Mouse (Mus musculus) embryonic fibroblast, embryonic 13.5 days (primary cell): ENCODE data around the gene Cpeb4. TPM values are rescaled to one million over a fixed set of nuclear protein-coding genes. Genes with fewer than 3 reads are reported as not detected.
"Not testable (repeated sequence)": the region's sequence is repeated elsewhere in the genome, so short reads cannot be mapped to it uniquely, and the experiment has no call there.

ENCODE experiments used
- H3K27ac ChIP-seq: 2 replicates; pipeline ENCODE4 v1.5.1; 2012; ENCODE audit warnings: low read length, control low read depth, inconsistent platforms; ENCODE audit not compliant: insufficient read depth
- H3K4me1 ChIP-seq: 2 replicates; pipeline ENCODE4 v1.6.1; 2011; ENCODE audit warnings: low read length; ENCODE audit not compliant: control insufficient read depth, insufficient read depth
- H3K4me3 ChIP-seq: 2 replicates; pipeline ENCODE4 v1.5.1; 2011; ENCODE audit warnings: mild to moderate bottlenecking, control low read depth, low read length; ENCODE audit not compliant: insufficient read depth
- CTCF ChIP-seq: IDR thresholded peaks from 2 replicates; pipeline ENCODE4 v1.5.1; 2011; ENCODE audit warnings: mild to moderate bottlenecking, control low read depth, low read length, moderate library complexity, borderline replicate concordance; ENCODE audit not compliant: insufficient read depth
- POLR2A ChIP-seq: IDR thresholded peaks from 2 replicates; pipeline ENCODE4 v1.6.1; 2011; ENCODE audit warnings: low read depth, mild to moderate bottlenecking, control low read depth, low read length, moderate library complexity
- polyA plus RNA-seq: library from polyadenylated mRNA; stranded (reverse); fragments of >200 nt; gene quantifications from 2 replicates; pipeline ENCODE4 v1.2.4, GENCODE M21; 2011; ENCODE audit warnings: low read depth; ENCODE audit not compliant: missing spikeins, insufficient read length

The Cpeb4 gene
- polyA plus RNA-seq, 1 experiment, result 19.5 TPM

- Histone ChIP-seq H3K27ac (no peak overlapping the region), H3K4me3 (no peak overlapping the region), H3K4me1 (peaks cover 2% of the 10 kb centered on the region; the same call in 1 of the 2 replicates)
- no peak for TF ChIP-seq POLR2A
- TF ChIP-seq CTCF, result no peak
Measured at GRCm38 (mm10) chr11:31832439-31832980, 39.5 kb upstream of the Cpeb4 start.

GRCm38 (mm10) chr11:31833506-31833905 lies 38.5 kb upstream of the Cpeb4 start:
- Histone ChIP-seq H3K27ac (no peak overlapping the region), H3K4me3 (no peak overlapping the region), H3K4me1 (peaks cover 2% of the 10 kb centered on the region; the same call in 1 of the 2 replicates)
- TF ChIP-seq POLR2A (no peak), CTCF (no peak)

- TF ChIP-seq CTCF (no peak), POLR2A (no peak)
- H3K27ac ChIP-seq, result no peak overlapping the region
- H3K4me3 ChIP-seq, result no peak overlapping the region
- 0 out of 2 replicates have a peak, but pooled peaks cover 2% of the 10 kb centered on the region for H3K4me1 ChIP-seq
Measured at GRCm38 (mm10) chr11:31835352-31835751, 36.7 kb upstream of the Cpeb4 start.

- Histone ChIP-seq H3K4me3 (no peak overlapping the region), H3K27ac (no peak overlapping the region), H3K4me1 (peaks cover 5% of the 10 kb centered on the region)
- TF ChIP-seq POLR2A, result no peak
- no peak for TF ChIP-seq CTCF
Measured at GRCm38 (mm10) chr11:31837243-31837642, 34.8 kb upstream of the Cpeb4 start.

- Histone ChIP-seq H3K27ac (no peak overlapping the region), H3K4me3 (no peak overlapping the region), H3K4me1 (peaks cover 8% of the 10 kb centered on the region)
- no peak for TF ChIP-seq CTCF
Measured at GRCm38 (mm10) chr11:31837753-31838152, 34.3 kb upstream of the Cpeb4 start.

- Histone ChIP-seq H3K4me3 (no peak overlapping the region), H3K27ac (no peak overlapping the region), H3K4me1 (peaks cover 8% of the 10 kb centered on the region)
- TF ChIP-seq POLR2A (no peak), CTCF (no peak)
Measured at GRCm38 (mm10) chr11:31838442-31839083, 33.4 kb upstream of the Cpeb4 start.

GRCm38 (mm10) chr11:31839084-31839460 lies 32.9 kb upstream of the Cpeb4 start:
- TF ChIP-seq CTCF, result no peak
- no peak for TF ChIP-seq POLR2A
- Histone ChIP-seq H3K4me3 (no peak overlapping the region), H3K4me1 (peaks cover 8% of the 10 kb centered on the region), H3K27ac (no peak overlapping the region)

GRCm38 (mm10) chr11:31842171-31842959 lies 29.6 kb upstream of the Cpeb4 start:
- TF ChIP-seq POLR2A, result no peak
- TF ChIP-seq CTCF, result no peak
- peaks cover 8% of the 10 kb centered on the region for H3K4me1 ChIP-seq
- no peak overlapping the region for H3K4me3 ChIP-seq
- H3K27ac ChIP-seq, result 0 out of 2 replicates have a peak overlapping the region, but pooled peaks have one; percentile 13

- peaks cover 8% of the 10 kb centered on the region for H3K4me1 ChIP-seq
- H3K4me3 ChIP-seq, result no peak overlapping the region
- no peak overlapping the region for H3K27ac ChIP-seq
- TF ChIP-seq POLR2A (no peak), CTCF (no peak)
Measured at GRCm38 (mm10) chr11:31843177-31843833, 28.7 kb upstream of the Cpeb4 start.

- TF ChIP-seq CTCF, result no peak
- no peak for TF ChIP-seq POLR2A
- no peak overlapping the region for H3K27ac ChIP-seq
- H3K4me3 ChIP-seq, result no peak overlapping the region
- peaks cover 8% of the 10 kb centered on the region for H3K4me1 ChIP-seq
Measured at GRCm38 (mm10) chr11:31843834-31844188, 28.2 kb upstream of the Cpeb4 start.

GRCm38 (mm10) chr11:31845111-31845510 lies 26.9 kb upstream of the Cpeb4 start:
- H3K4me1 ChIP-seq, H3K4me3 ChIP-seq, H3K27ac ChIP-seq: not testable (repeated sequence)
